Mouse (Mus musculus) liver, embryonic 14.5 days (tissue): ENCODE data around the gene 9130019O22Rik.
A peak's percentile ranks its signal among the peaks of the same experiment; 100 is the strongest.

Experiments
- CTCF ChIP-seq: IDR thresholded peaks from 2 replicates; pipeline ENCODE4 v1.5.1; 2016; ENCODE audit warnings: antibody characterized with exemption, low read depth, control low read depth
- EP300 ChIP-seq: IDR thresholded peaks from 2 replicates; pipeline ENCODE4 v1.6.1; 2016; ENCODE audit warnings: antibody characterized with exemption, low read depth

- TF ChIP-seq CTCF (peak; percentile 27), EP300 (no peak)
Measured at GRCm38 (mm10) chr7:127421388-127422191, 34.6 kb upstream of the 9130019O22Rik start, which contains the start of gene Zfp688.
